Mouse (Mus musculus): ENCODE measurements at regions not wholly inside any gene's neighbourhood (a gene's known extent, or its start where the extent isn't known, plus 50 kb on each side); places are given as distances from the start of the nearest gene placed in this dataset.
"Not testable (repeated sequence)": the region's sequence is repeated elsewhere in the genome, so short reads cannot be mapped to it uniquely, and the experiment has no call there.

DNA sequence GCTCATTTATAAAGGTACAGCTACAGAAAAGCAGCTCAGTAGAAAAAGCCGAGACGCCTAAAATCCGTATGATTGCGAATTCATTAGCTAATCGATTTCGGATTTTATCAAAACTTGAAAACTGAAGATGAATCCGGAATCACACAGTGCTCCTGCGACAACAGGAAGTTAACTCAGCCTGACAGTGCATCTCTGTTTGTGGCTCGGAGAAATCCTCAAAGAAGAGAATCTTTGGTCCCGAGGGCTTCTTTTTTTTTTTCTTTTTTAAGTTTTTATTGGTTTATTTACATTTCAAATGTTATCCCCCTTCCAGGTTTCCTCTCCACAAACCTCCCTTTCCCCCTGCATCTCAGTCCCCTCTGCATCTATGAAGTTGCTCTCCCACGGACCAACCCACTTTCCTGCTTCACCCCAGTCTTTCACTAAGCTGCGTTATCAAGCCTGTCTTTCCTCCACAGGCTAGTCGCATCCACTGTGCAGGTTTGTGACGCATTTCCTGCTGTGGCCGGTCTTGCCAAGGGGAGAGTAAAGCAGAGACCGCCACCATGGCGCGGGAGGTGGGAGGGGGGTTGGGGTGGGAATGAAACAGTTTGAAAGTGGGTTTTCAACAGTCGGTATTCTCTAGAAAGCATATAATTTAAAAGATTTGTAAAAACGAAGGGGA lies 593.4 kb upstream of the Snrpn start:
- DNase-seq = peak; percentile 22
- intact Hi-C loops (cut with DNase I) = not testable (repeated sequence)

- not testable (repeated sequence) for DNase-seq
Measured at GRCm38 (mm10) chr7:60728108-60728721, 588.2 kb upstream of the Snrpn start.

More at GRCm38 (mm10) chr7:60728108-60728721, 588.2 kb upstream of the Snrpn start:
- intact Hi-C loops (cut with DNase I) = not testable (repeated sequence)

Data from left cerebral cortex, postnatal 4 days (tissue).